In the genomic region with DNA sequence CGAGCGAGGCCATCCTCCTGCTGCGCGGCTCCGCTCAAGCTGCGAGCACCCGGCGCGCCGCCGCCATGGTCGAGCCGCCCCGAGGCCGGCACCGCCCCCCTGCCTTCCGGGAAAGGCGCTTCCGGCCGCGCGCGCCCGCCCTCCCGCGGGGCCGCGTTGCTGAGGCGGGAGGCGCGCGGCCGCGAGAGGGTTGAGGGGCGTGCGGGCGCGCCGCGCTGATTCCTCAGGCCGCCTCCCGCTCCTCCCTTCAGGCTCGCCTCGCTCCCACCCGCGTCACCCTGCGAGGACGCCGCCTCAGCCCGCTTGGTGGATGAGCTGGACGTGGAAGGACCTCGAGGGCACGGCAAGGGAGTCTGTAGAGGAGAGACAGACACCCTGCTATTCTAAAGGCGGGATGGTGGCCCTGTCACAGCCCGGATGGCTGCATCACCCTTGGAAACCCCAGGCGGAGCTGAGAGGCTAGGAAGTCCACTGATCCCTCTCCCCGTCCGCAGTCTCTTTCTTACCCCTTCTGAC, we compare ENCODE assay signal across 7 mouse cellular contexts. TPM values are rescaled to one million over a fixed set of nuclear protein-coding genes. Genes with fewer than 3 reads are reported as not detected.
A peak's percentile ranks its signal among the peaks of the same experiment; 100 is the strongest.
DNase-seq lines count a peak whose midpoint lies in the region; ATAC-seq and TF ChIP-seq lines count a peak whose summit lies in the region.

A gene (minus strand): TSS at position 53 of the 516 bp plus-strand sequence.

- no peaks in the 10 kb centered on the region for H3K9me3 ChIP-seq in embryonic facial prominence, embryonic 12.5 days
- no peaks in the 10 kb centered on the region for H3K9me3 ChIP-seq in limb, embryonic 13.5 days
- H3K9me3 ChIP-seq in midbrain, embryonic 15.5 days, result no peaks in the 10 kb centered on the region

- H3K27ac ChIP-seq in embryonic facial prominence, embryonic 12.5 days, result peak within 1 kb of the TSS; percentile 98
- peak within 1 kb of the TSS; percentile 90 for H3K27ac ChIP-seq in kidney, adult 2 months (ENCODE audit: insufficient read depth, low read depth, low read length)
- peak within 1 kb of the TSS; percentile 91 for H3K27ac ChIP-seq in limb, embryonic 13.5 days
- peak within 1 kb of the TSS; percentile 91 for H3K27ac ChIP-seq in midbrain, embryonic 15.5 days

- peaks cover 41% of the 10 kb centered on the region for H3K4me1 ChIP-seq in embryonic facial prominence, embryonic 12.5 days
- peaks cover 17% of the 10 kb centered on the region for H3K4me1 ChIP-seq in kidney, adult 2 months (ENCODE audit: control insufficient read depth, insufficient read depth, low read length)
- H3K4me1 ChIP-seq in limb, embryonic 13.5 days, result peaks cover 42% of the 10 kb centered on the region
- H3K4me1 ChIP-seq in midbrain, embryonic 15.5 days, result peaks cover 41% of the 10 kb centered on the region

- peak; percentile 93 for DNase-seq in adrenal gland, postnatal 10 days
- peak; percentile 86 to 93 for DNase-seq in heart, adult 18-20 months
- DNase-seq in kidney, adult 2 months, result peak; percentile 89
- DNase-seq in spleen, adult 18-20 months, result peak; percentile 74 to 89

- H3K9ac ChIP-seq in embryonic facial prominence, embryonic 12.5 days, result peak within 1 kb of the TSS; percentile 88
- peak within 1 kb of the TSS; percentile 92 for H3K9ac ChIP-seq in limb, embryonic 13.5 days
- peak within 1 kb of the TSS; percentile 64 for H3K9ac ChIP-seq in midbrain, embryonic 15.5 days

- H3K27me3 ChIP-seq in embryonic facial prominence, embryonic 12.5 days, result no peaks in the 10 kb centered on the region
- H3K27me3 ChIP-seq in kidney, adult 2 months (replicated peaks; ENCODE audit: control insufficient read depth, insufficient read depth, low read length), result no peaks in the 10 kb centered on the region
- no peaks in the 10 kb centered on the region for H3K27me3 ChIP-seq in limb, embryonic 13.5 days
- no peaks in the 10 kb centered on the region for H3K27me3 ChIP-seq in midbrain, embryonic 15.5 days (replicated peaks)

- peak; percentile 82 for ATAC-seq in embryonic facial prominence, embryonic 12.5 days (ENCODE audit: insufficient number of reproducible peaks, insufficient read depth, low FRiP score, low TSS enrichment)
- ATAC-seq in limb, embryonic 13.5 days (ENCODE audit: low FRiP score, low read depth), result peak; percentile 92
- peak; percentile 91 for ATAC-seq in midbrain, embryonic 15.5 days (replicated peaks)

- H3K4me2 ChIP-seq in embryonic facial prominence, embryonic 12.5 days (replicated peaks), result peak within 1 kb of the TSS; percentile 75
- peak within 1 kb of the TSS; percentile 85 for H3K4me2 ChIP-seq in limb, embryonic 13.5 days (replicated peaks)
- peak within 1 kb of the TSS; percentile 60 for H3K4me2 ChIP-seq in midbrain, embryonic 15.5 days

- WGBS in embryonic facial prominence, embryonic 12.5 days, result under 1% methylated on average over 42 of the region's 58 CpGs
- 1% methylated on average over 58 of the region's 58 CpGs for WGBS in kidney, adult 2 months
- WGBS in limb, embryonic 13.5 days, result under 1% methylated on average over 58 of the region's 58 CpGs
- WGBS in midbrain, embryonic 15.5 days, result under 1% methylated on average over 53 of the region's 58 CpGs

- no peak for TF ChIP-seq CTCF in kidney, adult 2 months (conservative IDR thresholded peaks at IDR 0.05; ENCODE audit: insufficient read depth, insufficient read length, low read depth, low read length)

- peak within 1 kb of the TSS; percentile 89 for H3K4me3 ChIP-seq in embryonic facial prominence, embryonic 12.5 days
- peak within 1 kb of the TSS; percentile 95 for H3K4me3 ChIP-seq in kidney, adult 2 months (ENCODE audit: insufficient read depth, low read depth, low read length)
- H3K4me3 ChIP-seq in limb, embryonic 13.5 days, result peak within 1 kb of the TSS; percentile 86
- H3K4me3 ChIP-seq in midbrain, embryonic 15.5 days, result peak within 1 kb of the TSS; percentile 69

- no peaks in the 10 kb centered on the region for H3K36me3 ChIP-seq in embryonic facial prominence, embryonic 12.5 days
- no peaks in the 10 kb centered on the region for H3K36me3 ChIP-seq in kidney, adult 2 months (ENCODE audit: control insufficient read depth, insufficient read depth, low read length)
- H3K36me3 ChIP-seq in limb, embryonic 13.5 days, result no peaks in the 10 kb centered on the region
- no peaks in the 10 kb centered on the region for H3K36me3 ChIP-seq in midbrain, embryonic 15.5 days (replicated peaks)

- no peak for TF ChIP-seq POLR2A in kidney, adult 2 months (IDR thresholded peaks at IDR 0.05; ENCODE audit: low read depth, low read length)

RNA-seq across cellular contexts. Expression of the gene that starts here (rescaled TPM):
- 100 to 1,000 TPM; 116 to 135 TPM for total RNA-seq in adrenal gland, postnatal 10 days (2021)
- 83.2 and 86.0 TPM in 2 replicates for polyA plus RNA-seq in embryonic facial prominence, embryonic 12.5 days (2016; fragmentation: Nextera tagmentation; extraction: Ambion mirVana)
- total RNA-seq in heart, adult 18-20 months (2021), result 100 to 1,000 TPM; 134 to 141 TPM
- polyA plus RNA-seq in kidney, adult 2 months (2012; rRNA removed), result 24.3 and 28.1 TPM in 2 replicates
- 65.9 and 72.8 TPM in 2 replicates for polyA plus RNA-seq in limb, embryonic 13.5 days (2015; fragmentation: Nextera tagmentation; extraction: Ambion mirVana)
- 94.4 and 95.1 TPM in 2 replicates for polyA plus RNA-seq in midbrain, embryonic 15.5 days (2015; fragmentation: Nextera tagmentation; extraction: Ambion mirVana)

Comparison
In these comparisons a context has a peak if more than half of its experiments do, and no peak if none do; other contexts are left out.
1. Peak in every context shown above with its lines: DNase-seq, ATAC-seq, H3K4me3 ChIP-seq and H3K27ac ChIP-seq.